Mouse (Mus musculus) stomach, postnatal 0 days (tissue): Measurements from ENCODE around the gene Amigo3.

Experiments
- CTCF ChIP-seq: IDR thresholded peaks from 2 replicates; pipeline ENCODE4 v1.5.1; 2016; ENCODE audit warnings: antibody characterized with exemption, low read depth, mild to moderate bottlenecking, moderate library complexity
- EP300 ChIP-seq: optimal IDR thresholded peaks from 2 replicates; pipeline ENCODE3; 2016; ENCODE audit warnings: antibody characterized with exemption

- TF ChIP-seq CTCF (no peak), EP300 (no peak)
These were observed 786 bp downstream of the Amigo3 start for GRCm38 (mm10) chr9:108053665-108054225.
